ENCODE assay signal across 8 mouse cellular contexts in genomic region chr5:98168356-98169285, GRCm38 (mm10). TPM values are rescaled to one million over a fixed set of nuclear protein-coding genes. Genes with fewer than 3 reads are reported as not detected.
DNase-seq lines count a peak whose midpoint lies in the region; ATAC-seq and TF ChIP-seq lines count a peak whose summit lies in the region.

No protein-coding gene starts in this region.

- peaks cover 10% of the 10 kb centered on the region; the same call in 1 of the 2 replicates for H3K27me3 ChIP-seq in cerebellum, adult 2 months (ENCODE audit: control insufficient read depth, insufficient read depth, low read length)
- peaks cover 6% of the 10 kb centered on the region for H3K27me3 ChIP-seq in testis, adult 2 months (ENCODE audit: control insufficient read depth, insufficient read depth, low read length)
- peaks cover 73% of the 10 kb centered on the region for H3K27me3 ChIP-seq in intestine, embryonic 16.5 days (replicated peaks; ENCODE audit: control insufficient read depth, insufficient read depth, low read length)

- 3% methylated on average over 37 of the region's 37 CpGs for WGBS in cerebellum, adult 2 months
- WGBS in intestine, embryonic 16.5 days = 2% methylated on average over 37 of the region's 37 CpGs

- H3K4me1 ChIP-seq in cerebellum, adult 2 months (ENCODE audit: control insufficient read depth, insufficient read depth, low read length) = peaks cover 6% of the 10 kb centered on the region; the same call in 1 of the 2 replicates
- peaks cover 34% of the 10 kb centered on the region for H3K4me1 ChIP-seq in testis, adult 2 months (ENCODE audit: control insufficient read depth, insufficient read depth, low read length)
- peaks cover 10% of the 10 kb centered on the region for H3K4me1 ChIP-seq in intestine, embryonic 16.5 days (ENCODE audit: control insufficient read depth, insufficient read depth, low read length)

- DNase-seq in cerebellum, adult 2 months = peak; percentile 36 to 38
- no peak for DNase-seq in cerebellum, adult 9-11 months
- DNase-seq in testis, postnatal 10 days (ENCODE audit: low spot score) = no peak
- peak; percentile 82 for DNase-seq in retina, adult 2 months (ENCODE audit: low read depth, low spot score)
- no peak for DNase-seq in thymus, postnatal 4 days

- no peak for ATAC-seq in intestine, embryonic 16.5 days
- ATAC-seq in megakaryocyte progenitor cell, adult 5-6 weeks (replicated peaks; ENCODE audit: poor library complexity) = no peak

- peak overlapping the region; percentile 34 for H3K4me3 ChIP-seq in cerebellum, adult 2 months (replicated peaks; ENCODE audit: insufficient read depth, low read depth, low read length)
- peak overlapping the region; percentile 59 for H3K4me3 ChIP-seq in testis, adult 2 months (ENCODE audit: control insufficient read depth, low read depth, low read length)
- peak overlapping the region; percentile 55 for H3K4me3 ChIP-seq in intestine, embryonic 16.5 days (ENCODE audit: low read length)

- TF ChIP-seq CTCF in cerebellum, adult 2 months (IDR thresholded peaks at IDR 0.05; ENCODE audit: borderline replicate concordance, insufficient read depth, low read depth, low read length) = no peak
- no peak for TF ChIP-seq CTCF in testis, adult 2 months (IDR thresholded peaks at IDR 0.05; ENCODE audit: control insufficient read depth, insufficient read depth, insufficient replicate concordance, low read depth, low read length)

- H3K9me3 ChIP-seq in intestine, embryonic 16.5 days (ENCODE audit: control insufficient read depth, low read length) = no peaks in the 10 kb centered on the region

- no peak for TF ChIP-seq POLR2A in cerebellum, adult 2 months (IDR thresholded peaks at IDR 0.05; ENCODE audit: borderline replicate concordance, insufficient read depth, low read length)
- TF ChIP-seq POLR2A in testis, adult 2 months (IDR thresholded peaks at IDR 0.05; ENCODE audit: control insufficient read depth, low read depth, low read length) = no peak

- H3K36me3 ChIP-seq in testis, adult 2 months (ENCODE audit: control insufficient read depth, insufficient read depth, low read length) = no peaks in the 10 kb centered on the region
- H3K36me3 ChIP-seq in intestine, embryonic 16.5 days (ENCODE audit: control insufficient read depth, insufficient read depth, low read length) = no peaks in the 10 kb centered on the region

- no peak overlapping the region for H3K9ac ChIP-seq in intestine, embryonic 16.5 days (ENCODE audit: low read depth, low read length)

- H3K4me2 ChIP-seq in intestine, embryonic 16.5 days (ENCODE audit: low read depth, low read length) = peak overlapping the region; percentile 81

- H3K27ac ChIP-seq in cerebellum, adult 2 months (ENCODE audit: insufficient read depth, low read length) = no peak overlapping the region
- H3K27ac ChIP-seq in testis, adult 2 months (ENCODE audit: control insufficient read depth, insufficient read depth, low read depth, low read length) = no peak overlapping the region
- no peak overlapping the region for H3K27ac ChIP-seq in intestine, embryonic 16.5 days (ENCODE audit: low read length)

RNA-seq across cellular contexts. Expression of gene Prdm8, which starts 1.6 kb away (rescaled TPM):
- 11.1 and 15.5 TPM in 2 replicates for polyA plus RNA-seq in cerebellum, adult 2 months (2012; rRNA removed)
- 3.3 and 3.5 TPM in 2 replicates for polyA plus RNA-seq in testis, adult 2 months (2012; rRNA removed)
- 0.04 and 0.05 TPM in 2 replicates for polyA plus RNA-seq in intestine, embryonic 16.5 days (2015; fragmentation: Nextera tagmentation; extraction: Ambion mirVana)
- not detected in 2 replicates for total RNA-seq in megakaryocyte progenitor cell, adult 5-6 weeks (2015)
- total RNA-seq in megakaryocyte progenitor cell, adult 5-6 weeks (2017) = not detected in 2 replicates

Comparison
In these comparisons a context has a peak if more than half of its experiments do, and no peak if none do; other contexts are left out.
1. DNase-seq: peak in cerebellum, adult 2 months (2 of 2) and retina, adult 2 months (single experiment); none in cerebellum, adult 9-11 months (single experiment), testis, postnatal 10 days (single experiment) and thymus, postnatal 4 days (single experiment).
2. Peak in every context shown above with its lines, with median percentiles within 50 percentile points of each other: H3K4me3 ChIP-seq.